Mouse (Mus musculus) olfactory bulb, adult 2 months (tissue): Measurements from ENCODE around the gene Gm17359. TPM values are rescaled to one million over a fixed set of nuclear protein-coding genes. Genes with fewer than 3 reads are reported as not detected.

Source experiments
- H3K27ac ChIP-seq: fragments of 200-500 bp; 2 replicates; pipeline ENCODE4 v1.5.1; 2012; ENCODE audit warnings: low read depth, low read length; ENCODE audit not compliant: insufficient read depth
- H3K4me1 ChIP-seq: fragments of 200-500 bp; 2 replicates; pipeline ENCODE4 v1.6.1; 2012; ENCODE audit warnings: low read length; ENCODE audit not compliant: control insufficient read depth, insufficient read depth
- H3K4me3 ChIP-seq: fragments of 200-500 bp; 2 replicates; pipeline ENCODE4 v1.5.1; 2012; ENCODE audit warnings: mild to moderate bottlenecking, low read depth, low read length, moderate library complexity; ENCODE audit not compliant: insufficient read depth
- CTCF ChIP-seq: fragments of 200-500 bp; IDR thresholded peaks from 2 replicates; pipeline ENCODE4 v1.5.1; 2012; ENCODE audit warnings: low read depth, mild to moderate bottlenecking, low read length, moderate library complexity; ENCODE audit not compliant: insufficient read depth
- POLR2A ChIP-seq: fragments of 200-500 bp; IDR thresholded peaks from 2 replicates; pipeline ENCODE4 v1.6.1; 2012; ENCODE audit warnings: mild to moderate bottlenecking, low read depth, low read length, moderate library complexity; ENCODE audit not compliant: insufficient read depth
- WGBS: fragments of 180-500 bp; shearing (Covaris S2); methylation state at CpG from one replicate; pipeline ENCODE4 v1.1.7; 2018; 5-methylcytosine and 5-hydroxymethylcytosine counted together
- polyA plus RNA-seq: library from polyadenylated mRNA; stranded (reverse); fragments of >200 nt; gene quantifications from 2 replicates; pipeline ENCODE4 v1.2.4, GENCODE M21; 2012; ENCODE audit warnings: low replicate concordance; ENCODE audit not compliant: missing spikeins, insufficient read depth, insufficient read length

Gene Gm17359
- polyA plus RNA-seq, 1 experiment: not detected

DNA sequence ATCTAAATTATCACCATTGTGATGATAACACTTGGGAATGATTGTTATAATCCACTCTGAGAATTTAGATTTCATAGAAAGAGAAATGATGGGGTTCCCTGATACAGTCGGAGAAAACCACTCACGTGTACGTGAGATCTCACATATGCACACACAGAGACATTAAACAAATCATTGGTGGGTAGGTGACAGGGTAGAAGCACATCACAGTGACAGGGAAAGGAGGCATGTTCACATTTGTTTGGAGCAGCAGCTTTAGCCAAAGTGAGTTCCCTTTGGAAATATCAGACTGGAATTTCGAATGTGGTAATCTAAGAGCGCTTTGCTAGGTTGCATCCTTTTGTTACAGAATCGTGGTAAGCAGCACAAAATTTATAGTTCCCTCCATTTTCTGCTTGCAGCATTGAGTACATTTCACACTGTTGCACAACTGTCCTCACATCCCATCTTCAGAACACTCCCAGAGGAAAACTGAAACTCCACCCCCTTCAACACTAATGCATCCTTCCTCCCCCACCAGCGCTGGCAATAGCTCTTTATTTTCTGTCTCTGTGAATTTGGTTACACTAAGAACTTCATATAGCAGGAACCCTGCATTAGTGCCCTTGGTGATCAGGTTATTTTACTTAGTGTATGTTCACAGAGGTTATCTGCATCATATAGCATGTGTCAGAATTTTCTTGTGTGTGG, 35.2 kb downstream of the Gm17359 start:
- WGBS: 69% methylated on average over 7 of the region's 7 CpGs
- no peak overlapping the region for H3K4me3 ChIP-seq
- H3K27ac ChIP-seq: no peak overlapping the region
- H3K4me1 ChIP-seq: no peaks in the 10 kb centered on the region
- TF ChIP-seq POLR2A: no peak
- no peak for TF ChIP-seq CTCF

DNA sequence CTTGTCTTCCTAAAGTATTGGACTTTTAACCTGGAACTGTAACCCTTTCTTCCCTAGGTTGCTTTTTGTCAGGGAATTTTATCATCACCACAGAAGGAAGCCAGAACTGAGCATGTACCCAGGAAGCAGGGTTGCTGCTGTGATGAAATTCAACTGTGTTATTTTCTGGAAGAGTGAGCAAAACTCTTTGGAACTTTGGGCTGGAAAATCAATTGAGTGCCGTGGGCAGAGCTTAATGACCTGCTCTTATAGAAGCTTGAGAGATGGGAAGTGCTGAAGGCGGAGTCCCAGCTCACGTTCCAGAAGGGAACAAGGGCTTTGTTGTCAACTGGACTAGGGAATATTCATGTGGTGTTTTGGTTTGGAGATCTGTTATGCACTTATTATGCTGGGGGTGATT, 37.5 kb downstream of the Gm17359 start:
- H3K4me1 ChIP-seq: no peaks in the 10 kb centered on the region
- 73% methylated on average over 3 of the region's 3 CpGs for WGBS

DNA sequence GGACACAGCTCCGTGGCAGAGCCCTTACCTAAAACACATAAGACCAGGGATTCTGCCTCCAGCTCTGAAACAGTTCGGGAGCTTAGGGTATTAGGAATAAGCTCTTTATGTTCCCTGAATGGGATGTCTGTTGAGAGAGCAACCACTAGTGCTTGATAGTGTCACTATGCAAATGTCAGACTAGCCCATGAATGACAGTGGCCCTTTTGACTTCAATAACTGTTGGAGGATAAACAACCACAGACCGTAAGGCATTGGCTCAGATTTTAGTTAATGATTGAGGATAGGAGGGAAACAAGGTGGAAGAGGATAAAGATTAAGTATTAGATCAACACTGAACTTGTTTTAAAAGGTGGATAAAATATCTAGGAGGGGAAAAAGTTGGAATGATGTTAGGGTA, 41.6 kb downstream of the Gm17359 start:
- Histone ChIP-seq H3K27ac (no peak overlapping the region), H3K4me3 (no peak overlapping the region), H3K4me1 (no peaks in the 10 kb centered on the region)
- TF ChIP-seq CTCF (no peak), POLR2A (no peak)
- WGBS: 77% methylated on average over 3 of the region's 3 CpGs

More for the DNA sequence above, 37.5 kb downstream of the Gm17359 start:
- H3K4me3 ChIP-seq: no peak overlapping the region
- H3K27ac ChIP-seq: no peak overlapping the region
- TF ChIP-seq POLR2A (no peak), CTCF (no peak)

DNA sequence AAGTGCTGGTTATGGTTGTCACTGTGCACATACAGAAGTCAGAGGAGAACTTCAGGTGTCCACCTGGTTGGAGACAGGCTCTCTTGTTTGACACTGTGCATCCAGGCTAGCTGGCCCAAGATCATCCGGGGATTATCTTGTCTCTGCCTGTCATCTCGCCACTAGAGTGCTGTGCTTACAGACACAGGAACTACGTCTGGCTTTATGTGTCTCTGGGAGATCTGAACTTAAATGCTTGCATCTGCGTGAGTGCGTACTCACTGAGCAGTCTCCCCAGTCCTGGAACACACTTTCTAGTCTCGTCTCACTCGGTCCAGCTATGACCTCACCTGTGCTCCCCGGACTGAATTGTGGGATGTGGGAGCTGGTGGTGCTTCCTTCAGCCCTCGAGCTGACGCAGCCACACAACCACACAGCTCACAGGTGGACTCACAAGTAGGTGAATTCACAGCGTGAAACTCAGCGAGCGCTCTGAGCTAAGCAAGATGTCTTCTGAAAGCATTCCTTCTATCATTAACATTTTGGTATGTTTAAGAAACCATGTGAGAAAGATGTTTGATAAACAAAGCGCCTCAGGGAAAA, 42.9 kb downstream of the Gm17359 start:
- H3K27ac ChIP-seq: no peak overlapping the region
- no peaks in the 10 kb centered on the region for H3K4me1 ChIP-seq
- TF ChIP-seq POLR2A: no peak
- no peak for TF ChIP-seq CTCF
- 87% methylated on average over 14 of the region's 14 CpGs for WGBS
- H3K4me3 ChIP-seq: no peak overlapping the region

DNA sequence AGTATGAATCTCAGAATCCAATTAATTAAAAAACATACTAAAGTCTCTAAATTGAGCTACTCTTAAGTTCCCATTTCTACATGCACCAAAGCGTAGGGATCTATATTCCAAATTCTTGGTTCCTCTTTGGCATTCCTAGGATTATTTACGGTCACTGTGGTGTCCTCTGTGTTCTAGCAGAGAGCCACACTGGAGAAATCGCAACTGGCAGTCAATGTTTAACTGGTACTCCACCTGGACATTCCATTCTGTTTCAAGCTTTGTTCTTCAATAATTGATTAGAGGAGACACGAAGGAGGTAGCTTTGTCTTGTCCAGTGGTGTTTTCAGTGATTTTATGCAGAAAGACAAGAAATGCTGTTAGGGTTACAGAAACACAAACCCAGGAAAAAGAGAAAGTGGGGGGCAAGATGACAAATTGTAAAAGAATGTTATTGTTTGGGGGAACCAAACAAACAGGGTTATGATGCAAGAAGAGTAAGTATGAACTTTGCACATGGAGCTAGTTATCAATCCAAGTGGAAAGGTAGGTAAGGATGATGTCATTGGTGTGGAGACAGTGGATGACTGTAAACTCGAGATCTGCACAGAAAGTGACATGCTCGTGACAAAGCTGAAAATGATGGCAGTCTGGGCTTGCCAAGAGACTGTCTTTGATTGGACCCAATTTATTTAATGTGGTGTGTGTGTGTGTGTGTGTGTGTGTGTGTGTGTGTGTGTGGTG, 43.6 kb downstream of the Gm17359 start:
- 88% methylated on average over 6 of the region's 6 CpGs for WGBS
- TF ChIP-seq CTCF (no peak), POLR2A (no peak)

DNA sequence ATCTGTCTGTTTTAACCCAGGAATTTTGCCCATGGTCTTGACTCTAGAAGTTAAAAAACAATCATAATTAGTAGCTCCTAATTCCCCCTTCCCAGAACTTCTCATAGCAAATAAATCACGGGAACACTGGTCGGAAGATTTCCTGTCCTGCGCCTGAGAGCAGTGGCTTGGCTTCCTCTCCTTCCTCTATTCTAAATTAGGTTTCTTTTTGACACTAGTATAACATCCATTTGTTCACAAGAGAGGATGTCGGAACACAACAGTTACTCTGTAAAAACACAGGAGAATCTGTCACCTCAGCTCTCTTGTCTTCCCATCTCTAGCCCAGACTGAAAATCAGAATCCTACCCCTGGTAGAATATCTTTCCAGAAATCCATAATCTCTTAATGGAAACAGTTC, 44.9 kb downstream of the Gm17359 start:
- TF ChIP-seq CTCF (no peak), POLR2A (no peak)
- Histone ChIP-seq H3K4me1 (no peaks in the 10 kb centered on the region), H3K4me3 (no peak overlapping the region), H3K27ac (no peak overlapping the region)
- WGBS: 78% methylated on average over 4 of the region's 4 CpGs

More for the DNA sequence above, 43.6 kb downstream of the Gm17359 start:
- no peaks in the 10 kb centered on the region for H3K4me1 ChIP-seq
- H3K4me3 ChIP-seq: no peak overlapping the region
- no peak overlapping the region for H3K27ac ChIP-seq

DNA sequence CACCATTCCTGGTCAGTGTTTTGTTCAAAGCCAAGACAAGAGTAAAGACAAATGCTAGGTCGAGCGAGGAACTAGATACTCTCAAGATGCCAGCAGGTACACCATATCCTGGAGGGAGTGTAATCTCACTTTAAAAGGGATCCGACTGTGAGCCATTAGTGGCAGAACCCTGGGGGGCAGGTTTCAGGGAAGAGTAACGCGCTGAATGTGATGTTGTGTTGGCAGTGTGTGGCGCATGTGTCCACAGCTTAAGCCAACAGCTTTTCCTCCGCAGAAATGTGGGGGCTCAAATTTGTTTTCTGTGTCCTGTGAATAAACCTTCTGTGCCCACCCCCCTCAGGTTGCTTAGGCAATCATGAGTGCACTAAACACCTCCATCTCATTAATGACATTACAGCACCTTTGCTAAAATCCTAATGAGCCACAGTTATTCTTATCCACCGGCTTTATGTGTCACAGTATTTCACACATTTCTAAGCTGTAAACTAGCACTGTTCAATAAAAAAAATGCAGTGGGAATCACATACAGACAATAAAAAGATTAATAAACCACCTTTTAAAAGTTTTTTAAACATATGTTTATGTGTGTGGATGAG, 49.1 kb downstream of the Gm17359 start:
- WGBS: 46% methylated on average over 8 of the region's 8 CpGs
- no peaks in the 10 kb centered on the region; the same call in 1 of the 2 replicates for H3K4me1 ChIP-seq
- no peak overlapping the region for H3K27ac ChIP-seq
- TF ChIP-seq CTCF (no peak), POLR2A (no peak)
- no peak overlapping the region for H3K4me3 ChIP-seq

DNA sequence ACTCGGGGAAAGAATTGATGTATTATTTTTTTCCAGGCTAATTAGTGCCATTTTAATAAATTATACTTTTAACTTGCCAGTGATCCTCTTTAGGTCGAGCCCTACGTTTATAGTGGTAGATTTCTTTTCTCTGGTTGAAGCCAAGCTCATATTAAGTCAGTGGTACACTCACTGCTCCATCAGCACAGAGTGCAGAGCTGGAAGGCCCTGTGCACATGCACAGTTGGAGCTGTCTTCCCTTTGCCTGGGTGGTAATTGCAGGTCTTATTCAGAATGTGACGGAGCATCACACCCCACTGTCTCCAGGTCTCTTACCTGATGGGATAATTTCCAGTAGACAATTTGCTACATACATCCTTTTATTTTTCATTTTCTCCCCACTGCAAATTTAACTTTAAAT, 52.6 kb downstream of the Gm17359 start:
- Histone ChIP-seq H3K4me3 (no peak overlapping the region), H3K4me1 (no peaks in the 10 kb centered on the region; the same call in 1 of the 2 replicates), H3K27ac (no peak overlapping the region)
- TF ChIP-seq CTCF: no peak
- no peak for TF ChIP-seq POLR2A
- 24% methylated on average over 4 of the region's 4 CpGs for WGBS

DNA sequence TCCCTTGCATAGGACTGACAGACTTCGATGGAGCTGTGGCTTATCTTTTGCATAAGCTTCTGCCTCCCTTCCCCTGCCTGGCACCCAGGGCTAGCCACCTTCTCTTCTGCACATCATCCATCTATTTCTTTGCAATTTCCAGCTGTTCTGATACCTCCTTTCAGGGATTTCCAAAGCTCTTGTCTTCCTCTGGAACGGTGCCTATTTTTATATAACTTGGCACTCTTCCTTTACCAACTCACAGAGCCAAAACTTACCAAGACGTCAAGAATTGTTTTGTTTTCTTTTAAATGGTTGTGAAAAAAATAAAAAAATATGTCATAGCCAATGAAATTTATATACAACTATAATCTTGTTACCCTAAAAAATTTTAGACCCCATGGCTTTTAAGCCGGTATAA, 64.1 kb downstream of the Gm17359 start:
- no peak overlapping the region for H3K27ac ChIP-seq
- no peak overlapping the region for H3K4me3 ChIP-seq
- 46% methylated on average over 4 of the region's 4 CpGs for WGBS
- TF ChIP-seq POLR2A: no peak
- no peak for TF ChIP-seq CTCF
- no peaks in the 10 kb centered on the region for H3K4me1 ChIP-seq
